In genomic region chr6:98606680-98607079, GRCm38 (mm10) we compare ENCODE assay signal across 10 mouse cellular contexts.
"Had no signal": no experiment of that assay in that cellular context is flagged by ENCODE, and none has a peak within 500 bp of the region (broad histone marks: within the 10 kb centered on the region; RNA-seq: fewer than 3 reads in every experiment).

No protein-coding gene starts in this region.

- DNase-seq: kidney, postnatal 25 days; layer of hippocampus, adult 9-11 months; liver, embryonic 13.5 days; lung, embryonic 14.5 days; right cerebral cortex, adult 18-20 months; right cerebral cortex, postnatal 14 days; right cerebral cortex, postnatal 4 days; thymus, postnatal 25 days had no signal

- ATAC-seq: lung, postnatal 0 days; midbrain, embryonic 13.5 days had no signal
